Mouse (Mus musculus): ENCODE measurements around the gene Hoxa1.

DNA sequence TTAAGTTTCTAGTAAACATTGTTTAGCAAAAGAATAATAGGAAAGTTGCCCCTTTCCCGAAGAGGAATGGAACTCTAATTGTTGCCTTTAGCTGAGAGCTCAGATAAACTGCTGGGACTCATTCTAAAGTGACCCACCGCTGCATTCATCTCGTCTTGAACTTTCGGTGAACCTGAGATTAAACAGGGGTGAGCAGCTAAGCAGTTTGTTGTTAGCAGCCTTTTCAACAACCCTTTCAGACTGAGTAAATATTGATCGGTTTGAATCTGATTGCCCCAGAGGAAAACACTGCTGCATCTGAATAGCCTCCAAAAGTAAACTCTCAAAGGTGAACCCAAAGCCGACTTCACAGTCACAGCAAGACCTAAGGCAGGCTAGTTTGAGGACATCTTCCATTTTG lies 4.8 kb downstream of the Hoxa1 start:
- no peak for TF ChIP-seq CTCF (IDR thresholded peaks at IDR 0.05; ENCODE audit: low read depth, low read length)
- no peak for TF ChIP-seq POLR2A (IDR thresholded peaks at IDR 0.05; ENCODE audit: extremely low read depth, insufficient read depth, low read length)

Measured in liver, adult 2 months (tissue).